Mouse (Mus musculus) mature B cell (primary cell): ENCODE data around the gene Gpr83.
"Not testable (repeated sequence)": the region's sequence is repeated elsewhere in the genome, so short reads cannot be mapped to it uniquely, and the experiment has no call there.

ENCODE experiments used
- in situ Hi-C: fragments of 300-500 bp; cut with MboI; formaldehyde crosslinking; loops from 2 replicates; pipeline ENCODE4 v1.14.3; 2019

Gpr83 gene

GRCm38 (mm10) chr9:14868326-14868725 lies 8.3 kb downstream of the Gpr83 start:
- in situ Hi-C loops = loop anchor here (10.0 kb wide), 1 partner anchor 146 kb away; no protein-coding TSS in a partner anchor

- in situ Hi-C loops = no loop called here
Observed at GRCm38 (mm10) chr9:14870377-14870776, 10.4 kb downstream of the Gpr83 start.

DNA sequence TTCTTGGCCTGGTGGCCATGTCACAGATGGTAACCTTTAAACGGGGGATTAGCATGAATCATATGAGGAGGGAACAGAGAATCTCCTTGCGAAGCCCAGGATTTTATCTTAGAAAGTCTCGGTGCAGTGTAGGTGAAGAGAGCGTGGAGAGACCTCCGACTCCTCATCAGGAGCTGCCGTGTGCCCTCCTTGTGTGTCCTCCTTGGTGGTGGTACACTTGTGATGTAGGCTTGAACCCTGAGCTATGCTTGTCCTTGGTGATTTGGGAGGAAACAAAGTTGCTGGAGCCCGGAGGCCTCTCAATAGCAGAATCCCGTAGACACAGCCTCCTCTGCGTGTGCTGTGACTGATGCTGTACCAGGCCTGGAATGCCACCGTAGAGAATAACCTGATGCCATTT lies 10.8 kb downstream of the Gpr83 start:
- in situ Hi-C loops = no loop called here

DNA sequence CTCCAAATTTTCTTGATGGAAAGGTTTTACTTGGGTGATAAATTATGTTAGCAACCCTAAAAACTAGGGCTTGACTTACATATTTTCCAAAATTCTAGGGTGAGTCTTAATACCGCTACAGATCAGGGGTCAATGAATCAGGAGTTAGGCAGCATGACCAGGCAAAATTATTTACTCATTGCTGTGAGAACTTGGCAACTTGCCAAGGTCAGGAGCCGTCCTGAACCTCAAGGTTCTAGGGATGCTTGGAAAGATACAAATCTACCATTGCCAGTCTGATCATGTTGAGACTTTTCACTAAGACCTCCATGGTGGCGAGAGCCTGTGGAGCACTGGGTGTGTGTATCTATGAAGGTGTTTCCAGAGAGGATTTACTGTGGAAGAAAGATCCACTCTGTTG lies 11.5 kb downstream of the Gpr83 start:
- in situ Hi-C loops = no loop called here

- in situ Hi-C loops = no loop called here
Observed at GRCm38 (mm10) chr9:14872181-14872930, 12.3 kb downstream of the Gpr83 start.

- in situ Hi-C loops = no loop called here
Observed at GRCm38 (mm10) chr9:14875743-14876507, 15.9 kb downstream of the Gpr83 start.

DNA sequence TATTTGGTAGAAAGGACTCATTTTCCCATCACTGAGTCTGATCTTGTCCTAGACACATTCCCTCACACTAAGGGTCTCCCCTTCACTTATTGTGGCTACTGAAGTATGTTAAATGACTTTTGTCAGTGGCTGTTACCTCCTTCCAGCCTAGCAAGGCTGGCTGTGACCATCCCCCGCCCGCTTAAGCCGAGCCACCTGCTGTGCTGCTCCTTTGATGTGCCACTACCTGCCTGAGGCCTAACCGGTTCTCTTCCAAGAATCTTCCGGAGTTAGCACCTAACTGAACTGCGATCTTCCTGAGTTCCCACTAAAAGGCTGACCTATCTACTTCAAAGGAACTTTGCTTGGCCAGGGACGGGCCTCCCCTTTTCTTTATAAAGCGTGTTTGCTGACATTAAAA lies 16.6 kb downstream of the Gpr83 start:
- in situ Hi-C loops = not testable (repeated sequence)

GRCm38 (mm10) chr9:14884641-14885040 lies 24.6 kb downstream of the Gpr83 start:
- in situ Hi-C loops = no loop called here

- in situ Hi-C loops = no loop called here
Observed at GRCm38 (mm10) chr9:14885151-14885550, 25.1 kb downstream of the Gpr83 start.

DNA sequence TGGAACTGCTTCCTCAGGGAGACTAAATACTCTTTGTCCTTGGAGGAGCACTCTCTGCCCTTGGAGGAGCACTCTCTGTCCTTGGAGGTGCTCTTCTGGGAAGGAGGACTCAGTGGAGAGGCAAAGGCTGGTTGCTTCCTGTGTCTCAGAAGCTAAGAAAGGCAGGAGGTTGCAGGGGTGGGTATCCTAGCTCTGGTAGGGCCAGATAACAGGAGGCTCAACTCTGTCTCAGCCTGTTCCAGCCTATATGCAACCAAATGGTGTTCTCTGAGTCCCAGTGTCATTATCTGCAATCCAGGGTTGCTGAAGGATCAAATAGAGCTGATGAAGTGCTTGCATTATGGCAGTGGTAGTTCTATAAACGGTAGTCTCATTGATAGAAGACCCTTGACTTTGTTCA lies 25.9 kb downstream of the Gpr83 start:
- in situ Hi-C loops = no loop called here

- in situ Hi-C loops = no loop called here
Observed at GRCm38 (mm10) chr9:14887787-14888382, 27.9 kb downstream of the Gpr83 start.

GRCm38 (mm10) chr9:14888671-14889070 lies 28.7 kb downstream of the Gpr83 start:
- in situ Hi-C loops = no loop called here

DNA sequence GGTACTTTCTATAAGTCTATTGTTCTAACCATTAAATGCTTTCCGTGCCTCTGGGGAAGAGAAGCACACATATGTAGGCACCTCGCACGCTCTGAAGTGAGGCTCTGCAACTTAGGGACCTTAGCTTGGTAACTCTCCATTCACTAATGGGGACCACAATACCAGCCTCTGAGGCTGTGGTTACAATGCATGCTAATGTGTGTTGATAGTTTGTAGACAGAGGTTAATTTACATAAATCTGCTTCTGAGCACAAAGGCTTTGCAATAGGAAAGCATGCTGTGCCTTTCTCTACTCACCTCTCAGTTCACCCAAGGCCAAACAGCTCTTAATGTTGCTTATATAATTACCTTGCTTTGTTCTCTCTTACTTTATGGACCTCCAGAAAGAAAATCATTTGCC lies 30.7 kb downstream of the Gpr83 start:
- in situ Hi-C loops = no loop called here

DNA sequence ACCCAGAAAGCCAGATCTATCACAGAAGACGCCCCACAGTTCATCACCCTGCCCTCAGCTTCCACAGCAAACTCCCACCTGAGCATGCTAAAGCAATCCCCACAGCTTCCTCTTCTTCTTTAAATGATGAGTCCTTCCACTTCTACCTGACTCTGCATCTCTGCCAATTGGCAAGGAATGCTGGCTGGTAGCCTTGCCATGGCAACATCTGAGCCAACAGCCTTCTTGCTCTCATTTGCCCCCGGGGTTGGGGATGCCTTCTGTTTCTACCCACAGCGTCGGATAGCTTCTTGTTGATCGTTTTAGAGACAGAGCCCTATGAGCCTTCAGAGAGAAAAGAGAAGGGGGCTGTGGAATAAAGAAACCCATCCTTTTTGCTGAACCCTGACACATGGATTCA lies 31.9 kb downstream of the Gpr83 start:
- in situ Hi-C loops = no loop called here

GRCm38 (mm10) chr9:14893388-14893787 lies 33.4 kb downstream of the Gpr83 start:
- in situ Hi-C loops = no loop called here

GRCm38 (mm10) chr9:14894628-14895027 lies 34.6 kb downstream of the Gpr83 start:
- in situ Hi-C loops = no loop called here

GRCm38 (mm10) chr9:14895237-14895835 lies 35.3 kb downstream of the Gpr83 start:
- in situ Hi-C loops = no loop called here

GRCm38 (mm10) chr9:14897102-14897501 lies 37.1 kb downstream of the Gpr83 start:
- in situ Hi-C loops = no loop called here

- in situ Hi-C loops = no loop called here
Observed at GRCm38 (mm10) chr9:14901757-14902156, 41.7 kb downstream of the Gpr83 start.

GRCm38 (mm10) chr9:14902416-14902815 lies 42.4 kb downstream of the Gpr83 start:
- in situ Hi-C loops = no loop called here

DNA sequence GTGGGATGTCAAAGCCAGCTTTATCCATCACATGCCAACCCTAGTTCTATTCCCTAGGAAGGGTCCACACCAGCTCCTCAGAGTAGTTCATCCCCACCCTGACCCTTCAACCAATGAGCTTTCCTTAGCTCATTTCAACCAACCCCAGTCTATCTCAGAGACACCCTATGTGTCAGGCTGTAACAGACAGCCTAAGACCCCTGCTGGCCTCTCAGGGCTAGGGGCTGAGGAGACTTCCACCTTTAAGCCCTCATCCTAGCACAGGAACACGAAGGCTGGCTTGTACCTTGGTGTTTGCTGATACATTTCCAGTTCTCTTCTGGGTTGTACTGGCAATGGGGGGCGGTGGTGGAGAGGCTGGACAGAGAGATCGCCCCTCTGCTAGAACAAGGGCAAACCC lies 43.0 kb downstream of the Gpr83 start:
- in situ Hi-C loops = no loop called here

DNA sequence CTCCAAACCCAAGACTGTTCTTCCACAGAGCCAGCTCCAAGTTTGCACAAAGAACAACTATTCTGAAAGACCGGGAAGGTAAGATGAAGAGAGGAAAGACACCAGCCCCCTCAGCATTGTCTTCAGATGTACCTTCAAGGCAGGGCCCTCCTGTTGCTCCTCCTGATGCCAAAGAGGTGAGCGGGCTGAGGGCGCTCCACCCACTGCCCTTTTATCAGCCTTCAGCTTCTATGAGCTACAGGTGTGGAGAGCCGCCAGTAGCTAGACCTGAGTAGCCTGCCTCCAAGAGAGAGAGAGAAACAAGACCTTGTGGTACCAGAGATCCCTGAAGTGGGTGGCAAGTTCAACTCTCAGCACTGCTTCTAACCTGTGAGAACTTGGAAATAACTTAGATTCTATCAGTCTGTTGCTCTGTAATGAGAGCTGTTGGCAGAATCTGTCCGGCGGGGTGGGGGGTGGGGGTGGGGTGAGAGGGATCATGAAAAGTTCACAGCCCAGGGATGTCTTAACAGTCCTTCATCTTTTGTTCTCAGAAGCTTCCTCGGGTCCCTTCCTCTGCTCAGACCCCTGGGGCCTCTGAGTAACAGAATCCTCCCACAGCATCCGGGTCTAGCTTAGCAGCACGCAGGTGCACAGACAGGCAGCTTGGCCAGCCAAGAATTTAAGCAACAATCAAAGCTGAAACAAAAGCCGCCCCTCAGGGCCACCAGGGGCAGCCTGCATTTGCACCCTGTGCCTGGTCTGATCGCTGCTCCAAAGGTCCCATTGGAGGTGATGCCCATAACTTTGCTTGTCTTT lies 43.8 kb downstream of the Gpr83 start, which contains the start of gene Izumo1r:
Gene Izumo1r (minus strand): TSS at position 369 of the 798 bp plus-strand sequence.
- in situ Hi-C loops = no loop called here
